Mouse (Mus musculus) ES-E14 (cell line): Measurements from ENCODE around the gene Tpcn2.

Source experiments
- HCFC1 ChIP-seq: IDR thresholded peaks from 2 replicates; pipeline ENCODE4 v1.6.1; 2012; ENCODE audit warnings: low read length, inconsistent platforms, borderline replicate concordance; ENCODE audit not compliant: insufficient read depth
- MAFK ChIP-seq: IDR thresholded peaks from 2 replicates; pipeline ENCODE4 v1.6.1; 2014; ENCODE audit warnings: mild to moderate bottlenecking, low read depth, low read length, inconsistent platforms; ENCODE audit not compliant: insufficient read depth
- ZNF384 ChIP-seq: IDR thresholded peaks from 2 replicates; pipeline ENCODE4 v1.6.1; 2012; ENCODE audit warnings: low read depth, low read length, inconsistent platforms

DNA sequence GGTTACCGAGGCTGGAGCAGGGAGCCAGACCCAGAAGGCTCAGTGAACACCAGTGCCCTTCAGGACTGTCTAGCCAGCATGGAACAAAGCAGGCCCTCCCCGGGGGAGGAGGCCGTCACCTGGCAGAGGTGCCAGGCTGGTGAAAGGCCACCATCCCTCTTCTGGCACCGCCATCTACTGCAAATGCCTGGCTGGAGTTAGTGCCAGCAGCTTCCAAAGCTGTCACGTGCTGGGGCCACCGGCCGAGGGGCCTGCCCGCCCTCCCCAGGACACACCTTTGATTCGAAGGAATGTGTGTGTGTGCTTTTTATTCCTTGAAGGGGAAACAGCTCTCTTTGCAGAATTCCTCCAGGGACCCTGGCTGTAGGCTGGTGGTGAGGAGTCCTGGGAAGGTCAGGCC, 52.2 kb downstream of the Tpcn2 start:
- TF ChIP-seq ZNF384, result no peak
- TF ChIP-seq HCFC1, result no peak
- TF ChIP-seq MAFK, result no peak
